Mouse (Mus musculus) adrenal gland, adult (tissue): Measurements from ENCODE around the gene Plpp4.
A peak's percentile ranks its signal among the peaks of the same experiment; 100 is the strongest.

Source experiments
- DNase-seq, 2 experiments: peaks; one replicate each; pipeline ENCODE4 v3.0.0; 2022 to 2023; ENCODE audit warnings: low spot score in 1 of 2; ENCODE audit not compliant: inconsistent age in 2 of 2

Plpp4 gene

DNA sequence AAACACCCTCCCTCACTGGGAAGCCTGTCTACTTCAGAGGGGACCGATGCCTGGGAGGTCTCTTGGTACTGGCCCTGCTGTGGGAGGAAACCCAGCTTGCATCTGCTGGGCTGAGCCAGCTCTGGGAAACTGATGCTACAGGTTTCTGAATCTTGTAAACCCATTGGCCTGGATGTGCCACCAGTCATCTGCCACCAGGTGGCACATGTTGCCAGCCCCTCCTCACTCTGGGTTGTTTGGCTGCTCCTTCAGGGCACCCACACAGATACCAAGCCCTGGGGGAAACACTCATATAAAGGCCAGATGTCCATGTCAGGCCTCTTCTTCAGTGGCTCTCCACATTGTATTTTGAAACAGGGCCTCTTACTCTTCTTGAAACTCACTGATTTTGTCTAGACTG is 36.4 kb downstream of the Plpp4 start:
- DNase-seq: no peak

DNA sequence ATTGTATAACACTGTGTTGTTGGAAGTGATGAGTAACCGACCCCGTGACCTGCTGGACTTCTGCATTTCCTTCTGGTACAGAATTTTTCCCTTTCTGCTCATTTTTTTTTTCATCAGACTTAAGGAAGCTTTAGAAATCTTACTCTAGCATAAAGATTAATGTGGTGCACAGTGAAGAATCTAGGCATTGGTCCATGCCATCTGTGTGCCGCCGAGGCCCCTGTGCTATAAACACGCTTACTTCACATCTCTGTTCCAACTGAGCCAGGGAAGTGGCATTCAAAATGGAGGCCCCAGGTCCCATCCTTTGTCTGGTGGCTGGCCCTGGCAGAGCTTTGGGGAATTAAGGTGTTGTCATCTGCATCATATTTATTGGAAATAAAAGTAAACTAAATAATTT is 44.8 kb downstream of the Plpp4 start:
- no peak for DNase-seq

DNA sequence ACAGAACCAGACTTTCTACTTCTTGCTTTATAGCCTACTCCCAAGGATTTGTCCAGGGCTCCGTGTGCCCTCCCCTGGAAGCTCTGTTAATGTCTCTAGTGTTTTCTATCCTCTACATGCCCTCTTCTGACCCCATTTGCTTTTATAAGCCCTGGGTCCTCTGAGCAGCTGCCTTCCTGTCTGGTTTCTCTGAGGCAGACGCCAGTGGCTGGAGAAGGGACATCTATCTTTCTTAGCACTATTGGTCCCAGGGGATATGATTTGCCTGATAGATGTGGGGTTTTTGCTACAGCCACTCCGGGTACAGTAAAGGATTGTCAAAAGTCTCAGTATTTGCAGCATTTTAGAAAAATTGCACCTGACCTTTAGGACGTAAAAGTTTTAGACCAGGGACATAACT is 46.5 kb downstream of the Plpp4 start:
- no peak for DNase-seq

DNA sequence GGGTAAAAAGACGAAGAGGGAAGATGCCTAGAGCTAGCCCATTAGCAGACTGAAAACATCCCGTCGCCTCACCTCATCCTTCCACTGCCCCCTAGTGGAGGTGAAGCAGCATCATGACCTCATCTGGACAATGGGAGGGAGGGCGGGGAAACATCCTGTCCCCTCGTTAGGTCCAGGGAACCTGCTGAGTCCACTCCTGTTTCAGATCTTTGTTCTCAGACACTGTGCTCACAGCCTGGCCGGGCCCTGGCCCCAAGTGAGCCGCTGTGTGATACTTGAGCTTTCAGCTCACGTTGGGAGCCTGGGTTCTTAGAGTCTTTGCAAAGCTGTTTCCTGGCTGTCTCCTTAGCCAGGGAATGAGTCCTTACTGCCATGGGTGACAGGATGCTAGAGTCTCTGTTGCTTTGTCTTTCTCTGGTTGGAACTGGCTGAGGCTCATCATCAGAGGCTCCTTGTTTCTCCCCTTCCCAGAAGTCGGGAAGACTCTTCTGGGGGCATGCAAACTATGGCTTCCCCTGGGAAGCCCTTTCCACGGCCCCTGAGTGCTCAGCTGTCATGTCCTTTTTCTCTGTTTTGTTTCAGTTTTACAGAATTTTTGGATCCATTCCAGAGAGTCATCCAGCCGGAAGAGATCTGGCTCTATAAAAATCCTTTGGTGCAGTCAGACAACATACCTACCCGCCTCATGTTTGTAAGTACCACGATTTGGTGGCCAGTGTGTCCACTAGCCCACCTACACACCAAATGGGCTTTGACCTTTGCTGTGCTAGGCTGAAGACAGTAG is 50.4 kb downstream of the Plpp4 start:
- DNase-seq: peak; percentile 10 to 61

DNA sequence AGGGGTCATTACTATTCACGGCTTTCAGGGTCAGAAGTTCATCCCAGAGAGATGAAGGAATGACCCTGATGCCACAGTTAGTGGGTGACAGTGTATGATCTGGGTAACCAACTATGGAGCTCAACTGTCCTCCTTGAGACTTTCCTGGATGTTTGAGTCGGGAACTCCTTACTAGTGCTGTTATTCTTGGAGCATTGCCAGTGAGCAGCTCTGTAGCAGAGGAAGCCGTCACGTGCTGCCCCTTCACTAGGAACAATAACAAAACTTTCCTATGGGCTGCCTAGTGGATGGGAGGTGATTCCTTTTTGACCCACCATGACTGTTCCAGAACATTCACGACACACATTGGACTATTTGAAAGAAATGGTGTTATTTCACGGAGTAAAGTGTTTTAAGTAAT is 51.8 kb downstream of the Plpp4 start:
- DNase-seq: no peak

DNA sequence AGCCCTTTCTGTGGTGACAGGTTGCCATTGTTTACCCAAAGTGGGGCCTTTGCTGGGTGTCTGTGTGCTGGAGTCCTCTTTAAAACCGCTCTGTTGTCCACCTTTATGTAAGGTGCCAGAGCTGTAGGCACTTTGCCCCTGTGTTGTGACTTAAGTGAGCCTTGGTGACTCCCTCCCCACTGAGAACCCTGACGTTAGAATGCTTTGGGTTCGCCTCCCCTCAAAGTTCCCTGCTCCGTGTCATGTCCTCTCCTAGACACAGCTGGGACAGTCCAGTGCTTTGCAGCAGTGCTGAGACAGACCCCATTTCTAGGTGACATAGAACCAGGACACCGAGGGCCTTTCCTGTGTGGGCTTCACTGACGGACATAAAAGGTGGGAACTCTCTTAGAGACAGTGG is 55.7 kb downstream of the Plpp4 start:
- DNase-seq: no peak

DNA sequence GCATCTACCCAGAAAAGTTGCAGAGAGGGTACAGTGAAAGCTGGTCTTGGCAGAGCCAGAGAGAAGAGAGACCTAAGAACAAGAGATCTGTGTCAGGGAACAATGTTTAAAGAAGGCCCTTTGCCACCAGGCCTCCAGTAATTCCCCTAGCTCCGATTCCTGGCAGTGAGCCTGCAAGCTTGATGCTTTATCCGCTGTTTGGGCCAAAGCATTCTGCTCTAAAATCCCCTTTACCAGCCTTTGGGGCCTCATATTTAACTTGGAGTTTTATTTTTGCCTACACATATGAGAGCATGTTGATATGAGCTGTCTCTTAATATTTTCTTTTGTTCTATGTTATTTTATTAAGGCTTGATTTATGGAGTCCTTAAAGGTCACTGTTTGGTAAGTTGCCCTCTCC is 57.1 kb downstream of the Plpp4 start:
- DNase-seq: no peak

DNA sequence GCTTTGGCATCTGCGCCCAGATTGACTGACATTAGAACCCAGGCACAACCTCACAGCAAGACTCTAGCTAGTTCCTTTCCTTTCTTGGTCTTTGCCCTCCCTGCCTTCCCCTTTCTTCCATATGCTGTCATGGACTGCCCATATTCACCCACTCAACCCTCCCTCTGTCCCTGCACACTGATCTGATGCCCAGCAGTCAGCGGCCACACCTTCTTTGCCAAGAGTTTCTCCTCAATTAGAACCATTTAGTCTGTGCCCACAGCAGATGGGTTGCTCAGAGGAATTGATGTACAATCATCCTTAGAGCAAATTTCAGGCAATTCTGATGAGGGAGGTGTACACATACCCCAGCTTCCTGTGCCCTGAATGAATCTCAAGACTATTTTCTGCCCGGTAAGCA is 83.3 kb downstream of the Plpp4 start:
- DNase-seq: no peak

DNA sequence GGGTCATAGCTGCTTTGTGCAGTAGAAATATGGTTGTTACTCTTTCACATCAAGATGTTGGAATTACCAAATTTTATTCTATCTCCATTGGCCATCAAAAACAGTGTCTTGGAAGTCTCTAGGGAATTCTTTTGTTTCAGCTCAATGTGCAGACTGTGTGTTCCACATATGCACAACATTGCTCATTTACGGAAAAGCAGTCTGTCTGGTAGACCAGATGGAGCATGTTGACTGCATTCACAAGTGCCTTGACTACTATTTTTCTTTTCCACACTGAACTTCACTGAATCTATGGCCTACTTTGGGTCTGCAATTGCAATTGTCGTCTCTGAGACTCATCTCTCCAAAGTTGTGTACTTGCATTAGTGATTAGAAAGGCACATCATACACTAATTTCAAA is 98.7 kb downstream of the Plpp4 start:
- DNase-seq: no peak

DNA sequence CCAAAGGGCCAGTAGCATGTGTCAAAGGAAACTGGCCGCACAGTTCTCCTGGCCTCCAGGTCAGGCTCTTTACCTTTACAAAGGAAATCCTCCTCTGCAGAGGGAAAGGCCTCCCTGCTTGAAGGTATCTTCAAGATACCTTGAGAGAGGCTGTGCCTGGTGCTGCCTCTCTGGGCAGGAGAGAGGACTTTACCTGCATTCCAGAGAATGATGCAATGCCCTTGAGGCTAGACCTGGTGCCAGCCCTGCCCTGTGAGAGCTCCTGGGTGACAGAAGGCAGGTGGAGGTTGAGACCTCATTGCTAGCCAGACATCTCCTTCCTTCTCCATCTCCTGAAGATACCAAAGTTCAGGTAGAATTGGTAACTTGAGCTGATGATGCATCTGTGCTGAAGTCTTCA is 118.5 kb downstream of the Plpp4 start:
- no peak for DNase-seq

DNA sequence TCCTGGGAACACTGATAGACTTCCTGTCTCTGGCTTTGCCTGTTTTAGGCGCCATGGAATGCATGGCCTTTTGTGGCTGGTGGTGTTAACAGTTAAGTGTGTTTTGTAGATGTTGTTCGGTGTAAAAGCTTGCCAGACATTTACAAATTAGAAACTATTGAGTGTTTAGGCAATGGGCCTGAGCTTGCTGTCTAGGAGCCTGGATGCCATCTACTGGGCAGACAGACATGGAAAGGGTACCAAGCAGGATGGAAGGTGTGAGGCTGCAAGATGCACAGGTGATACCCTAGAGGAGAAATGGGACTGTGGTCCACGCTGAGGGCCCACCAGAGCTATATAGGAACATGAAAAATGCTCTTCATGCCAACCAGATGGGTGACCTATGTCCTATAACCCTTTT is 128.3 kb downstream of the Plpp4 start:
- DNase-seq: no peak

DNA sequence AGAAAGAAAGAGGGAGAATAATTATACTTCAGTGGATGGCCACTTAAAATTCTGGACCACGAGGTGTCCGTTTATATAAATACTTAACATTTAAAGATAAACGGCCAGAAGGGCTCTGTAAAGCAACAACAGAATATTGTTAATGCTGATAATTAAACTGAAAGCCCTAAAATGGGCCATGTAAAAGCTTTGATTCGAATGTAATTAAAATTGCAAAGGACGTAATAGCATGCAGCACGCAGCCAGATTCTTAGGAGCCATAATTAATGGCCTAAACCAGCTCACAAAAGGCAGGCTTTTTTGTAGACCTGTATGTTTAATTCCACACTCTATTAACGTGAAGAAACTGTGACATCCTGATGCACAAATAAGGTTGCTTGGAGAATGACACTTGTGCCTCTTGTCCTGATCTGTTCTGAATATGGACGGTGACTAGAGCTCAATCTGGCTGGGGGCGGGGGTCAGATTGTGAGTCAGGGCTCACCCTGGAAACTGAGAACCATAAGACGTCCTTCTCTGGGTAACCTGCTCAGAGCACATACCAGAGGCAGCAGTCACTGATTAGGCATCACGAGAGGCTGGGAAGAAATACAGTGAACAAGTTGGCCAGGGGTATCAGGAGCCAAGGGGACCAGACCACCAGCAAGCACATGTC is 136.1 kb downstream of the Plpp4 start:
- no peak for DNase-seq

DNA sequence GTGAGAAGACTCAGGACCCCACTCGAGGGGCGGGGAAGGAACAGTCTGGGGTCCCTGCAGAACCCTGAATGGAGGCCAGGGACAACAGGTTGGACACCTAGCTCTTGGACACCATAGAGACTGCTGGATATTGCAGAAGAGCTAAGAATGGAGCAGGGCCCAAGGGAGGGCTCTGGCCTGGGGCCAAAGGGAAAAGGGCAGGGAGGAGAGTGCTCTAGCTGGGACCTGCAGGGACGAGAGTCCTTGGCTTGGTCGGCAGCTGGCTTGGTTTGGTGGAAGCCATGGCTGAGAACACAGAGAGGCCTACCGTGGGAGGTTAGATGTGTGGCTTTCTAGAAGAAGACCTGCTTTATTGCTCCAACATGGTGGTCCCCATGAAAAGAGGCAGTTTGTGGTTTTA is 139.7 kb downstream of the Plpp4 start:
- peak in 1 of 2 experiments; percentile 24 for DNase-seq

DNA sequence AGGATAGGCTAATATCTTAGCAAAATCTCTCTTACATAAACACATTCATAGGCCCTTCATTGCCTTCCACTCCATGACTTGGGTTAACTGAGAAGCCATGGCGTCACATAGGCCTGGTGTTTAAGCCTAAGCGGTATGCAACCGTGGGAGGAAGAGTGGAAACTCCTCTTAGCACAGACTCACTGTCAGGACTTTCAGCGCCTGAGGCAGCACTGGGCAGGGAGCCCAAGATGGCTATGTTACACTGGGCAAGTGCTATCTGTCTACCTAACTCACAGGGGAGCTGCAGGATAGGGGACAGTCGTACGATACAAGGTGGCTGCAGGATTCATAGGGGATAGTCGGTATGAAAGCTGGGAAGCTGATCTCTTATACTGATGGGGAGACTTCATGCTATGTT is 142.2 kb downstream of the Plpp4 start:
- DNase-seq: peak; percentile 6 to 25

DNA sequence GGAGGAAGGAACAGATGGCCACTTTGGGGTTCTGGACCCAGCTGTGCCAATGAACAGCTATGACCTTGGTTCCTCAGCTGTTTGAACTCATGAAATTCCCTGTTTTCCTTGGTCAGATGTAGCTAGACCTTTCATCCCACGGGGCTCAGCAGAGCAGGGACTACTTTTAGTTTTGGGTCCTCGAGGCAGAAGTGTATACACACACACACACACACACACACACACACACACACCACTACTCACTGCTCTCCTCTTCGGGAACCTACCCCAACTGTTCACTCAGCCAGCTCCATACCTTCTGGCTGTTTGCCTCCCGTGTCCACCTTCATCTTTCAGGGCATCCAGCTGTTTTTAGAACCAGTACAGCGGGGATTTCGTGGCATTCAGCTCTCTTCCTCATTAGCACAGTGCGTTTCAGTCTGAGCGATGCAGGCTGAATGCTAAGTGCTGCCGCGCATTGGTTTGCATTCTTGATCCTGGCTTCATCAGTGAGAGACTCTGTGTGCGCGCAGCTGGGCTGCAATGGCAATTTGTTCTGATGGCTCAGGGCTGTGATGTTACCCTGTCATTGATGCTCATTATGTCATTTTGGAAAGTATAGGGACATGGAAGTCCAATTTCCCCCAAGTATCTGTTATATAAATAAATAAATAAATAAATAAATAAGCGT is 146.0 kb downstream of the Plpp4 start:
- no peak for DNase-seq

DNA sequence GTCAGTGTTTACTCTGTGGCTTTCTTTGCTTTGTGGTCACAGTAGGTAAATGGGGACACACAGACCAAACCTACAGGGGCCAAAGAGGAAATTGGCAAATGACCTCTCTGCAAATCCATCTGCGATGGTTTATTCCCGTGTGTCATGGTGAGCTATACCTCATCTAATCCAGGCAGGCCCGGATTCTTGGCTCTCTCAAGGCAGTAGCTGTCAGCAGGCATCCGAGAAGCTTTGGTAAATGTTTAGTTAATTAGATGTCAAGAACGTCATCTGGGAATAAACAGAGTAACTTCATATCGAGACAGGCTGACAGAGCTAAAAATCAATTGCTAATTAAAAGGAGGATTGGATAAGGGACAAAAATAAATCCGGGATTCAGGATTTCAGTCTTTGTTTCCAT is 149.2 kb downstream of the Plpp4 start:
- DNase-seq: no peak

DNA sequence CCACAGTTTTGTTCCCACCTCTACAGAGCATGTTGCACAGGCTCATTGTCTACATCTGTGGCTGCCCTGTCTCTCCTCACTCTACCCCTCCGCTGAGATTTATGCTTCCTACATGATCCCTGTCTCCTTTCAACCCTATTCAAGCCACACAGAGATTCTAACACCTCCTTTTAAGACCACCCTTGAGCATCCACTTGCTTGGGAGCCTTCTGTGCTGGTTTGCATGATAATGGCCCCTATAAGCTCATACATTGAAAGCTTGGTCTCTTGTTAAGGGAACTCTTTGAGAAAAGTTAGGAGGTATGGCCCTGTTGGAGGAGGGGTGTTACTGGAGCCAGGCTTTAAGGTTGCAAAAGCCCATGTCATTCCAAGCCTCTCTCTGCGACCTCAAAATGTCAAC is 155.9 kb downstream of the Plpp4 start:
- no peak for DNase-seq

DNA sequence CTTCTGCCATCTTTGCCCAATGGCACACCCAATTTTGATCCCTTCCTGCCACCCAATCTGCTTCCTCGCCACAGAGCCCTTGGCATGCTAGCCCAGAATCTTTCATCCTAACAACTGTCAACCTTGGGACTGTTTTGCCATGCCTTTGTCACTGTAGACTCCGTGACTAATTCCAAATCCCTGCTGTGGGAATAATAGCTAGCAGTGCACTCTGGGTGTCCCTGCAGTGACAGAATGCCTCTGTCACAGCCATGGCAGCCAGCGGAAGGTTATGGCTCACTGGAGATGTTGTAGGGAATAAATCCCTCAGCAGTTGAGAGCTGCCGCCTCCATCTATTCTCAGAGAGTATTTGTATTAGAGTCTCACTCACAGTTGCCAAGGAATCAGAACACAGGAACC is 158.3 kb downstream of the Plpp4 start:
- DNase-seq: no peak

DNA sequence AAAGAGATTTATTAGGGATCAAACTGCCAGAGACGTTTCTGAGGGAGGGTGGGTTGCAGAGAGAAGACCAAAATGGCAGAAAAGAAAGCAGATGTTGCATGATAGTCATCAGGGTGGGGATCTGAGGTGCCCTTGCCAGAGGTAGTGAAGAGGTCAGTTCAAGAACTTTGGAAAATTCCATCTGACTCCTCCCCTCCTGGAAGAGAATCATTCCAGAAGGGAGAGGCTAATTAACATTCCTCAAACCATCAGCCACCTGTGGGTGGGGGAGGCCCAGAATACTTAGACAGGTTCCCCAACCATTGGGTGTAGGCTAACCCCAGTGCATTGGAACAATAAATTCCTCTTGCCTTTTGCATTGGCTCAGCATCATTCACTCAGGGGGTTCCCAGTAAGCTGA is 164.3 kb downstream of the Plpp4 start:
- no peak for DNase-seq

DNA sequence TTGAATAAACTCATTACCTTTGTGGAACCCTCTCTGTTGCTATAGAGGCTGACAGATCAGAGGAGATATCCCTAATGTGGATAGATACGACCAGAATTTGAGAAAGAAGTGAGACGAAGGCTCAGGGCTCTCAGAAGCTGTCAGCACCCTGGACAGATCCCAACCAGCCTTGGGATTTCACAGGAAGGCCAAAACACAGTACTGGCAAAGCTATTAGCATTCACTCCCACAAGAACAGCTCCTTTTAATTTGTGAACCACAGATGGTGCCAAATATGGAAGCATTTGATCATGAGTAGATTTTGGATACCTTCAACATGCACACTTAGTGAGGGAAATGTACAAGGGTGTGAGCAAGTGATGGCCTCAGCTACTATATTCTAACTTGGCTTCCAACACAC is 168.7 kb downstream of the Plpp4 start:
- peak; percentile 6 to 65 for DNase-seq

DNA sequence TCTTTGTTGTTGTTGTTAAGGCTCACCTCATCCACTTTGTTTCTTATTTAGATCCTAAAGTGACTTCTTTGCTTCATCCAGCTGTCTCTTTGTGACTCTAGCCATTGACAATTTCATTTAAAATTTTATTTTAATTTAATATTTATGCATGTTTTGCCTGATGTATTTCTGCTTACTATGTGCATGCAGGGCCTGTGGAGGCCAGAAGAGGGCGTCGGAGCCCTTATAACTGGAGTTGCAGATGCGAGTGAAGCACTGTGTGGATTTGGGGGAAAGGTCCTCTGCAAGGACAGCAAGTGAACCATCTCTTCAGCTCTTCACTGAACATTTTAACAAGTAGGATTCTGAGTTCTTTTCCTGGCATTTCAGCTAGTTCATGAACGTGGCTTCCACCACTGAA is 172.0 kb downstream of the Plpp4 start:
- no peak for DNase-seq

DNA sequence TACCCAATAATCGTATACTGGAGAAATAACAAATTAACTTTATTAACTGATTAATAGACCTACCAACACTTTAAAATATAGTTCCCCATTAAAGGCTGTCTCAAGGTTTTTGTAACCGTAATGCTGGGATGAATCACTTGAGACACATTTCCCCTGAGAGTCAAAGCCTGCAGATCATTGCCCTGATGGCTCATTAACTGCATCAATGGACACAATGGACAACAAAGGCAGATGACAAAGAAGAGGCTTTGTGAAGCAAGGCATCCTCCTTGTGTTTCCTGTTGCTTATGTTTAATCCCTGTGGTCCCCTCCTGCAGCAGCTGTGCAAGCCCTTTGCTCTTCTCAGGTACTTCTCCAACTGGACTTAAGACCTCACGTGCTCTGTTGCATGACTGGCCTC is 173.1 kb downstream of the Plpp4 start:
- no peak for DNase-seq
